Mouse (Mus musculus) urinary bladder, postnatal 14 days (tissue): ENCODE results near the gene Igsf1.

Experiments used
- DNase-seq: peaks from one replicate; pipeline ENCODE4 v3.0.0; 2021; ENCODE audit warnings: low spot score

The Igsf1 gene

GRCm38 (mm10) chrX:49797213-49798019, at the start of gene Igsf1:
TSS of gene Igsf1 (minus strand) at chrX:49797749.
- peak; percentile 2 for DNase-seq

- DNase-seq = no peak
These were observed 26.7 kb downstream of the Igsf1 start for GRCm38 (mm10) chrX:49770828-49771227.

GRCm38 (mm10) chrX:49745192-49745591, 52.4 kb downstream of the Igsf1 start:
- DNase-seq = no peak

GRCm38 (mm10) chrX:49734959-49735358, 62.6 kb downstream of the Igsf1 start, which contains the start of gene Olfr1321:
TSS of gene Olfr1321 (minus strand) at chrX:49735059.
- DNase-seq = no peak
